Mouse (Mus musculus) intestine, embryonic 15.5 days (tissue): ENCODE results near the gene Tom1l2. TPM values are rescaled to one million over a fixed set of nuclear protein-coding genes. Genes with fewer than 3 reads are reported as not detected.

Experiments
- ATAC-seq: fragments of 200-750 bp; cut with Nextera tagmentation; 2 replicates; pipeline ENCODE4 v1.8.0; 2017; ENCODE audit warnings: moderate TSS enrichment, moderate library complexity
- H3K27ac ChIP-seq: fragments of 300-500 bp; sonication (generic); 2 replicates; pipeline ENCODE4 v1.5.1; 2015; ENCODE audit warnings: mild to moderate bottlenecking, inconsistent platforms
- H3K27me3 ChIP-seq: fragments of 300-500 bp; sonication (generic); replicated peaks from 2 replicates; pipeline ENCODE4 v1.6.1; 2015; ENCODE audit warnings: inconsistent platforms
- H3K36me3 ChIP-seq: fragments of 300-500 bp; sonication (generic); 2 replicates; pipeline ENCODE4 v1.6.1; 2015; ENCODE audit warnings: inconsistent platforms
- H3K4me1 ChIP-seq: fragments of 300-500 bp; sonication (generic); replicated peaks from 2 replicates; pipeline ENCODE4 v1.6.1; 2015; ENCODE audit warnings: inconsistent platforms
- H3K4me2 ChIP-seq: fragments of 300-500 bp; sonication (generic); replicated peaks from 2 replicates; pipeline ENCODE4 v1.6.1; 2015; ENCODE audit warnings: mild to moderate bottlenecking, inconsistent platforms
- H3K4me3 ChIP-seq: fragments of 300-500 bp; sonication (generic); replicated peaks from 2 replicates; pipeline ENCODE4 v1.5.1; 2015; ENCODE audit warnings: inconsistent platforms
- H3K9ac ChIP-seq: fragments of 300-500 bp; sonication (generic); 2 replicates; pipeline ENCODE4 v1.6.1; 2015; ENCODE audit warnings: inconsistent platforms
- H3K9me3 ChIP-seq: fragments of 300-500 bp; sonication (generic); 2 replicates; pipeline ENCODE4 v1.6.1; 2016; ENCODE audit warnings: inconsistent platforms
- WGBS: fragments of 180-500 bp; shearing (Covaris S2); methylation state at CpG from one replicate; pipeline ENCODE4 v1.1.7; 2015; 5-methylcytosine and 5-hydroxymethylcytosine counted together
- polyA plus RNA-seq: library from polyadenylated mRNA; unstranded; fragments of >200 nt; fragmentation: Nextera tagmentation; extraction: Ambion mirVana; gene quantifications from 2 replicates; pipeline ENCODE4 v1.2.1, GENCODE M21; 2015

Tom1l2 gene
- polyA plus RNA-seq, 1 experiment from 2014 or later: 22.3 TPM

GRCm38 (mm10) chr11:60316883-60317282 is 35.8 kb downstream of the Tom1l2 start:
- no peaks in the 10 kb centered on the region for H3K36me3 ChIP-seq
- H3K4me1 ChIP-seq: peaks cover 48% of the 10 kb centered on the region
- ATAC-seq: no peak
- no peak overlapping the region for H3K9ac ChIP-seq
- no peaks in the 10 kb centered on the region for H3K27me3 ChIP-seq
- H3K9me3 ChIP-seq: no peaks in the 10 kb centered on the region
- H3K4me3 ChIP-seq: no peak overlapping the region
- WGBS: 65% methylated on average over 8 of the region's 8 CpGs
- no peak overlapping the region for H3K27ac ChIP-seq
- no peak overlapping the region for H3K4me2 ChIP-seq

- Histone ChIP-seq H3K27me3 (no peaks in the 10 kb centered on the region), H3K4me1 (peaks cover 54% of the 10 kb centered on the region), H3K4me2 (no peak overlapping the region), H3K9me3 (no peaks in the 10 kb centered on the region), H3K4me3 (no peak overlapping the region), H3K9ac (no peak overlapping the region), H3K36me3 (no peaks in the 10 kb centered on the region), H3K27ac (no peak overlapping the region)
- ATAC-seq: no peak
- WGBS: 51% methylated on average over 7 of the region's 7 CpGs
Measured at GRCm38 (mm10) chr11:60316250-60316649, 36.5 kb downstream of the Tom1l2 start.

- Histone ChIP-seq H3K27ac (peak overlapping the region; percentile 69), H3K4me2 (peak overlapping the region; percentile 26), H3K27me3 (no peaks in the 10 kb centered on the region), H3K4me3 (no peak overlapping the region), H3K4me1 (peaks cover 40% of the 10 kb centered on the region), H3K9me3 (no peaks in the 10 kb centered on the region), H3K9ac (no peak overlapping the region), H3K36me3 (no peaks in the 10 kb centered on the region)
- ATAC-seq: peak; percentile 44
- WGBS: 10% methylated on average over 8 of the region's 8 CpGs
Measured at GRCm38 (mm10) chr11:60311025-60311854, 41.5 kb downstream of the Tom1l2 start.

- Histone ChIP-seq H3K27me3 (no peaks in the 10 kb centered on the region), H3K4me3 (no peak overlapping the region), H3K9ac (no peak overlapping the region), H3K27ac (no peak overlapping the region), H3K4me2 (no peak overlapping the region), H3K4me1 (peaks cover 38% of the 10 kb centered on the region), H3K9me3 (no peaks in the 10 kb centered on the region), H3K36me3 (no peaks in the 10 kb centered on the region)
- ATAC-seq: no peak
Measured at GRCm38 (mm10) chr11:60309875-60310274, 42.8 kb downstream of the Tom1l2 start.

- peak; percentile 82 for ATAC-seq
- H3K27me3 ChIP-seq: no peaks in the 10 kb centered on the region
- peaks cover 38% of the 10 kb centered on the region for H3K4me1 ChIP-seq
- H3K27ac ChIP-seq: peak overlapping the region; percentile 85
- H3K9ac ChIP-seq: no peak overlapping the region
- no peak overlapping the region for H3K4me3 ChIP-seq
- no peaks in the 10 kb centered on the region for H3K9me3 ChIP-seq
- no peaks in the 10 kb centered on the region for H3K36me3 ChIP-seq
- no peak overlapping the region; the same call in 1 of the 2 replicates for H3K4me2 ChIP-seq
- WGBS: 36% methylated on average over 12 of the region's 12 CpGs
Measured at GRCm38 (mm10) chr11:60308506-60309116, 44.1 kb downstream of the Tom1l2 start.

GRCm38 (mm10) chr11:60308061-60308460 is 44.6 kb downstream of the Tom1l2 start:
- no peak overlapping the region for H3K4me3 ChIP-seq
- peaks cover 38% of the 10 kb centered on the region for H3K4me1 ChIP-seq
- peak; percentile 35 for ATAC-seq
- H3K27ac ChIP-seq: peak overlapping the region; percentile 85
- H3K9ac ChIP-seq: no peak overlapping the region
- H3K27me3 ChIP-seq: no peaks in the 10 kb centered on the region
- no peak overlapping the region for H3K4me2 ChIP-seq
- no peaks in the 10 kb centered on the region for H3K36me3 ChIP-seq
- 34% methylated on average over 2 of the region's 2 CpGs for WGBS
- H3K9me3 ChIP-seq: no peaks in the 10 kb centered on the region

- no peak for ATAC-seq
- Histone ChIP-seq H3K4me3 (no peak overlapping the region), H3K27me3 (no peaks in the 10 kb centered on the region), H3K36me3 (no peaks in the 10 kb centered on the region), H3K27ac (peak overlapping the region; percentile 85; the same call in 1 of the 2 replicates), H3K4me1 (peaks cover 39% of the 10 kb centered on the region), H3K9ac (no peak overlapping the region), H3K9me3 (no peaks in the 10 kb centered on the region), H3K4me2 (no peak overlapping the region)
- 49% methylated on average over 2 of the region's 2 CpGs for WGBS
Measured at GRCm38 (mm10) chr11:60307375-60307825, 45.3 kb downstream of the Tom1l2 start.

- Histone ChIP-seq H3K27ac (no peak overlapping the region), H3K9ac (no peak overlapping the region), H3K4me3 (no peak overlapping the region), H3K4me2 (no peak overlapping the region), H3K27me3 (no peaks in the 10 kb centered on the region), H3K9me3 (no peaks in the 10 kb centered on the region), H3K4me1 (peaks cover 39% of the 10 kb centered on the region), H3K36me3 (no peaks in the 10 kb centered on the region)
- WGBS: 76% methylated on average over 4 of the region's 4 CpGs
- no peak for ATAC-seq
Measured at GRCm38 (mm10) chr11:60306834-60307233, 45.9 kb downstream of the Tom1l2 start.

- WGBS: 60% methylated on average over 4 of the region's 4 CpGs
- H3K36me3 ChIP-seq: no peaks in the 10 kb centered on the region
- no peak overlapping the region for H3K27ac ChIP-seq
- H3K9ac ChIP-seq: no peak overlapping the region
- H3K9me3 ChIP-seq: no peaks in the 10 kb centered on the region
- H3K4me2 ChIP-seq: no peak overlapping the region
- H3K4me3 ChIP-seq: no peak overlapping the region
- peaks cover 32% of the 10 kb centered on the region for H3K4me1 ChIP-seq
- no peaks in the 10 kb centered on the region for H3K27me3 ChIP-seq
- ATAC-seq: no peak
Measured at GRCm38 (mm10) chr11:60305611-60306010, 47.1 kb downstream of the Tom1l2 start.

- Histone ChIP-seq H3K4me1 (peaks cover 23% of the 10 kb centered on the region), H3K4me3 (no peak overlapping the region), H3K36me3 (no peaks in the 10 kb centered on the region), H3K4me2 (no peak overlapping the region), H3K9me3 (no peaks in the 10 kb centered on the region), H3K27me3 (no peaks in the 10 kb centered on the region), H3K9ac (no peak overlapping the region), H3K27ac (0 out of 2 replicates have a peak overlapping the region, but pooled peaks have one; percentile 77)
- WGBS: 71% methylated on average over 2 of the region's 2 CpGs
- no peak for ATAC-seq
Measured at GRCm38 (mm10) chr11:60303497-60303896, 49.2 kb downstream of the Tom1l2 start.

GRCm38 (mm10) chr11:60302354-60303083 is 50.2 kb downstream of the Tom1l2 start:
- H3K9ac ChIP-seq: no peak overlapping the region

GRCm38 (mm10) chr11:60301588-60302208 is 51.0 kb downstream of the Tom1l2 start:
- Histone ChIP-seq H3K4me3 (no peak overlapping the region), H3K4me2 (no peak overlapping the region), H3K36me3 (no peaks in the 10 kb centered on the region), H3K27ac (peak overlapping the region; percentile 77), H3K27me3 (no peaks in the 10 kb centered on the region), H3K4me1 (peaks cover 15% of the 10 kb centered on the region), H3K9me3 (no peaks in the 10 kb centered on the region), H3K9ac (peak overlapping the region; percentile 34)
- ATAC-seq: peak; percentile 40; the same call in 1 of the 2 replicates
- 64% methylated on average over 5 of the region's 5 CpGs for WGBS

More at GRCm38 (mm10) chr11:60302354-60303083, 50.2 kb downstream of the Tom1l2 start:
- Histone ChIP-seq H3K4me3 (no peak overlapping the region), H3K27me3 (no peaks in the 10 kb centered on the region), H3K36me3 (no peaks in the 10 kb centered on the region), H3K4me2 (no peak overlapping the region), H3K9me3 (no peaks in the 10 kb centered on the region), H3K4me1 (peaks cover 15% of the 10 kb centered on the region), H3K27ac (peak overlapping the region; percentile 77)
- 46% methylated on average over 10 of the region's 10 CpGs for WGBS
- peak; percentile 89 for ATAC-seq
